Mouse (Mus musculus) forebrain, embryonic 14.5 days (tissue): ENCODE measurements around the gene Gm49416. TPM values are rescaled to one million over a fixed set of nuclear protein-coding genes. Genes with fewer than 3 reads are reported as not detected.

ENCODE experiments used
- ATAC-seq: fragments of 200-750 bp; cut with Nextera tagmentation; 2 replicates; pipeline ENCODE4 v1.8.0; 2017; ENCODE audit warnings: mild to moderate bottlenecking, moderate library complexity
- DNase-seq: peaks from one replicate; pipeline ENCODE4 v3.0.0-alpha.2; 2015; ENCODE audit warnings: low spot score
- H3K27ac ChIP-seq: fragments of 300-500 bp; sonication (generic); 2 replicates; pipeline ENCODE4 v1.5.1; 2014; ENCODE audit warnings: low read depth, mild to moderate bottlenecking, control low read depth, low read length, moderate library complexity
- H3K27me3 ChIP-seq: fragments of 300-500 bp; sonication (generic); replicated peaks from 2 replicates; pipeline ENCODE4 v1.6.1; 2014; ENCODE audit warnings: low read length, control low read depth, mixed read lengths; ENCODE audit not compliant: control insufficient read depth, insufficient read depth
- H3K36me3 ChIP-seq: fragments of 300-500 bp; sonication (generic); 2 replicates; pipeline ENCODE4 v1.6.1; 2014; ENCODE audit warnings: low read length, control low read depth; ENCODE audit not compliant: control insufficient read depth, insufficient read depth
- H3K4me1 ChIP-seq: fragments of 300-500 bp; sonication (generic); 2 replicates; pipeline ENCODE4 v1.6.1; 2014; ENCODE audit warnings: antibody characterized with exemption, low read length, control low read depth; ENCODE audit not compliant: control insufficient read depth, insufficient read depth
- H3K4me2 ChIP-seq: fragments of 300-500 bp; sonication (generic); 2 replicates; pipeline ENCODE4 v1.6.1; 2014; ENCODE audit warnings: mild to moderate bottlenecking, control low read depth, low read length
- H3K4me3 ChIP-seq: fragments of 300-500 bp; sonication (generic); 2 replicates; pipeline ENCODE4 v1.5.1; 2014; ENCODE audit warnings: low read depth, low read length, control low read depth
- H3K9ac ChIP-seq: fragments of 300-500 bp; sonication (generic); 2 replicates; pipeline ENCODE4 v1.6.1; 2014; ENCODE audit warnings: mild to moderate bottlenecking, low read length, control low read depth, moderate library complexity
- H3K9me3 ChIP-seq: fragments of 300-500 bp; sonication (generic); replicated peaks from 2 replicates; pipeline ENCODE4 v1.6.1; 2016; ENCODE audit warnings: low read length, control low read depth, mixed read lengths; ENCODE audit not compliant: control insufficient read depth
- WGBS: fragments of 180-500 bp; shearing (Covaris S2); extraction: QIAGEN DNeasy Blood & Tissue Kit; methylation state at CpG from one replicate; pipeline ENCODE4 v1.1.7; 2014; 5-methylcytosine and 5-hydroxymethylcytosine counted together
- polyA plus RNA-seq: library from polyadenylated mRNA; unstranded; fragments of >200 nt; fragmentation: Nextera tagmentation; extraction: Ambion mirVana; gene quantifications from 2 replicates; pipeline ENCODE4 v1.2.1, GENCODE M21; 2014

Gm49416 gene
- polyA plus RNA-seq, 1 experiment from 2014 or later: not detected

- H3K27me3 ChIP-seq: no peaks in the 10 kb centered on the region
- H3K4me3 ChIP-seq: no peak overlapping the region
- H3K4me2 ChIP-seq: peak overlapping the region; percentile 69; the same call in 1 of the 2 replicates
- no peak for DNase-seq
- 81% methylated on average over 9 of the region's 9 CpGs for WGBS
- no peak for ATAC-seq
- H3K9me3 ChIP-seq: no peaks in the 10 kb centered on the region
- peaks cover 9% of the 10 kb centered on the region; the same call in 1 of the 2 replicates for H3K4me1 ChIP-seq
- H3K9ac ChIP-seq: no peak overlapping the region; the same call in 1 of the 2 replicates
- peaks cover 31% of the 10 kb centered on the region for H3K36me3 ChIP-seq
- H3K27ac ChIP-seq: no peak overlapping the region
These were observed 33.0 kb downstream of the Gm49416 start for GRCm38 (mm10) chr19:8921741-8922140.

- H3K27me3 ChIP-seq: no peaks in the 10 kb centered on the region
- peaks cover 1% of the 10 kb centered on the region; the same call in 1 of the 2 replicates for H3K4me1 ChIP-seq
- no peaks in the 10 kb centered on the region for H3K9me3 ChIP-seq
- no peak overlapping the region for H3K4me2 ChIP-seq
- DNase-seq (no peak), ATAC-seq (no peak)
- H3K27ac ChIP-seq: no peak overlapping the region
- H3K9ac ChIP-seq: no peak overlapping the region
- peaks cover 40% of the 10 kb centered on the region for H3K36me3 ChIP-seq
- WGBS: 94% methylated on average over 2 of the region's 2 CpGs
- no peak overlapping the region for H3K4me3 ChIP-seq
These were observed 38.0 kb downstream of the Gm49416 start for GRCm38 (mm10) chr19:8926766-8927165.

DNA sequence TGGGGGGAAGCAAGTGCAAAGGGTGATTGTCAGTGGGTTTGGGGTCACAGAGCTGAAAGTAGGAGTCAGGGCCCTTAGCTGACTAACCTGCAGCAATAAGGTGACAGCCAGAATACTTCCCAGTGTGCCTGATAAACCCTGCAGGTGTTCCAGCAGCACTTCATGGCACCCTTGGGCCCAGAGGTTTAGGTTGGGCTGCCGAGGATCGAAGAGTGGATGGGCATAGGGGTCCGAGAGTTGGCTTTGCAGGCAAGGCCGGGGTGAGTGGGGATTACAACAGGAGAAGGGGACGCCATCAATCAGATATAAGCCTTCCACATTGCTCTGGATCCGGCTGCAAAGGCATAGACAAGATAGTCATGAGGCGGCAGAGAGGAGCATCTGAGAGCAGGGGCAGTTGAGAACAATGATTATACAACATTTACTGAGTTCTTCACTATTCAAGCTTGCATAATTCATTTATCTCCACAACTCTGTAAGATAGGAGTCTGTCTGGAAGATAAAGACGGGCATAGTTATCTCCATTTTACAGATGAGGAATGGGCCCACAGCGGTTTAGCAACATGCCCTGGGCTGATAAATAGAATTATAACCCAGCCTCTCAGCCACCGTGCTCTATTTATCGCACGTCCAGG lies 39.3 kb downstream of the Gm49416 start:
- Histone ChIP-seq H3K4me3 (no peak overlapping the region), H3K27ac (no peak overlapping the region), H3K36me3 (peaks cover 36% of the 10 kb centered on the region), H3K4me1 (no peaks in the 10 kb centered on the region; the same call in 1 of the 2 replicates), H3K9ac (no peak overlapping the region), H3K4me2 (no peak overlapping the region), H3K9me3 (no peaks in the 10 kb centered on the region), H3K27me3 (no peaks in the 10 kb centered on the region)
- no peak for ATAC-seq
- 94% methylated on average over 12 of the region's 12 CpGs for WGBS
- DNase-seq: no peak

DNA sequence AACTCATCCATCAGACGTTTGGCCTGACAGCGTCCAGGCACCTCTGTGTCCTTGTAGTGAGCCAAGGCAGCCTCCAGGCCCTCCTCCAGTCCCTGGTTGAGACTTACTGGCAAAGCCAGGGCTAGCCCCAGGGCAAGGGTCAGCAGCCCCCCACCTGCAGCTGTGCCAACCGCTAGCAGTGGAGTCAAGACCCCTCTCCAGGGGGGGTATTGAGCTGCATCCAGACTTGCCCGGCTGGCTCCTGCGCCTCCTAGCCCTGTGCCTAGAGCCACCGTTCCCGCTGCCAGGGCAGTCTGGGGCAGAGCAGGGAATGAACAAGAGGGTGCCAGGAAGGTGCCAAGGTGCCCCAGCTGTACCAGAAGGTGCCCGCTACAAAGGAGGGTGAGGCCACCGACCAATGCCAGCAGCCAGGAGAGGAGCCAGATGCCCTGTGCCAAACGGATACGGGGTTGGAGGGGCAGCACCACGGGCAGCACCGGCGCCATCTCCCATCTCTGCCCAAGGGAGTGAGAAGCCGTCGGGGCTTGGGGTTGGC lies 40.0 kb downstream of the Gm49416 start:
- WGBS: 15% methylated on average over 16 of the region's 16 CpGs
- no peaks in the 10 kb centered on the region; the same call in 1 of the 2 replicates for H3K4me1 ChIP-seq
- no peak overlapping the region for H3K27ac ChIP-seq
- peak overlapping the region; percentile 73 for H3K4me2 ChIP-seq
- no peaks in the 10 kb centered on the region for H3K27me3 ChIP-seq
- H3K36me3 ChIP-seq: peaks cover 31% of the 10 kb centered on the region
- ATAC-seq: peak; percentile 27
- H3K4me3 ChIP-seq: peak overlapping the region; percentile 48
- no peak for DNase-seq
- peak overlapping the region; percentile 68 for H3K9ac ChIP-seq
- H3K9me3 ChIP-seq: no peaks in the 10 kb centered on the region

DNA sequence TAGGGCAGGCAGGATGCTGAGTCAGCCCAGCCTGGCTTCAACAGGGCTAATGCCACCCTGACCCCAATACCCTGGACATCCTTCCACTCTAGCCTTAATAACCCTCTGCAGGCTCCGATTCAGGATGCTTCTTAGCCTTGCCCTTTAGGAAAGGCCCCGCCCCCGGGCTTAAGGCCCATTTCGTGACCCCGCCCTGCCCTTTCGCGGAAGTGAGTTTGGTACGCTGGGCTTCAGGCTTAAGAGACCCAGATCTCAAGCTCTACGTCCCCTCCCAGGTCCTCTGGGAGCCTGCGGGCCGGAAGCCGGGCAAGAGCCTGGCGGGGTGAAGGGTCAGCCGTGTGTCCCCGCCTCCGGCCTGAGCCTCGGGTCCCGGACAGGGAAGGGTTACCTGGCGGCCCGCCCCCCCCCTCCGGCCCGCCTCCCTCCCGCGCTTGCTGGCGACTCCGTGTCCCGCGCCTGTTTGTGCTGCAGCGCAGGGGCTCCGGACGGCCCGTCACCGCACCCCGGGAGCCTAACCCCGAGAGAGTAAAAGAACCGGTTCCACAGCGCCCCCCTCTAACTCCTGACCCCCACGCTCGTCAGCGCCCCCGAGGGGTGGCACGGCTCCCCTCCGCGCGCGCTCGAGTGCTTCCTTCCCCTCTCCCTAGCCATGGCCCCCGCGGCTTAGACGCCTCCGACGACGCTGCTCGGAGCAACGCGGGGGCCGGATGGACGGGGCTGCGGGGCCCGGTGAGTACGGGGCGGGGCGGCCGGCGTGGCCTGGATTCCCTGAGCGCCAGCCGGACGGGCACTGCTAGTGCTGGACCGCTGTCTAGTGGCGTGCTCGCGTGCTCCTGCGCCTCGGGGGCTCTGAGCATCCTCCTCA lies 40.7 kb downstream of the Gm49416 start, which contains the start of the genes Rom1 and Eml3:
Rom1 (minus strand) TSS at position 133 of the 865 bp plus-strand sequence.
Eml3 (plus strand) TSS at position 329 of the 865 bp plus-strand sequence.
- Histone ChIP-seq H3K4me1 (no peaks in the 10 kb centered on the region; the same call in 1 of the 2 replicates), H3K4me2 (peak within 1 kb of the TSS; percentile 73), H3K27ac (no peak within 1 kb of the TSS), H3K36me3 (peaks cover 29% of the 10 kb centered on the region), H3K9me3 (no peaks in the 10 kb centered on the region), H3K27me3 (no peaks in the 10 kb centered on the region), H3K4me3 (peak within 1 kb of the TSS; percentile 48), H3K9ac (peak within 1 kb of the TSS; percentile 68)
- ATAC-seq: peak; percentile 72
- under 1% methylated on average over 68 of the region's 74 CpGs for WGBS
- peak; percentile 44 for DNase-seq

DNA sequence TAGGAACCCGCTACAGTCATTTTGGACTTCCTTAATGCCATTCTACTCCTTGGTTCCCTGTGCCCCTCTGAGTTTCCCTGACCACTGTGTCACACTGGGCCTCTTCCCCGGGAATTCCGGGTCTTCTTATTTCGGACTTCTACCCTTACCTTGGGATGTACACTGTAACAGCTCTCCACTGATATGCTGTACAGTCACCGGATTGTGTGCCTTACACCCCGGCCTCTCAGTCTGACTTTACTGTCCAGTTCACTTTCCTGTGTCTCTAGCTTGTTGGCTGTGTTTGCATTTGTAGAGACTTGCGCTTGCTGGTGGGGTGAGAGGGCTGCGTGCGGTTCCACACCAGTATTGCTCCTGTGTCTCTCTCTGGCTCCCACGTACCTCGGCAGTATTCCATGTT lies 41.4 kb downstream of the Gm49416 start:
- no peak for ATAC-seq
- Histone ChIP-seq H3K4me3 (peak overlapping the region; percentile 48), H3K27me3 (no peaks in the 10 kb centered on the region), H3K4me2 (peak overlapping the region; percentile 73), H3K4me1 (no peaks in the 10 kb centered on the region; the same call in 1 of the 2 replicates), H3K9me3 (no peaks in the 10 kb centered on the region), H3K27ac (no peak overlapping the region), H3K9ac (peak overlapping the region; percentile 68), H3K36me3 (peaks cover 29% of the 10 kb centered on the region)
- 14% methylated on average over 11 of the region's 11 CpGs for WGBS
- DNase-seq: no peak

DNA sequence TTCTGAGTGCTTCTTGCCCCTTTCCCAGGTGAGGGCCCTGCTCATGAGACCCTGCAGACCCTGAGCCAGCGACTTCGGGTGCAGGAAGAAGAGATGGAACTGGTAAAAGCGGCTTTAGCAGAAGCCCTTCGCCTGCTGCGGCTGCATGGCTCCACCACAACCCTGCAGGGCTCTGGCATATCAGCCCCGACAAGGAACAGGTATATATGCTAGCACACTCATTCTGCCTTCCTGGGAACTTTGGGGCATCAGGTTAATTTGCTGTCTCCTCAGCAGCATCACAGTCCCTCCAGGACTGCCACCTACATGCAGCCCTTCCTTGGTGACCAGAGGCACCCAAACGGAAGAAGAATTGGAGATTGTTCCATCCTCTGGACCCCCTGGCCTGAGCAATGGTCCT lies 42.0 kb downstream of the Gm49416 start:
- Histone ChIP-seq H3K9ac (no peak overlapping the region), H3K27ac (no peak overlapping the region), H3K4me2 (no peak overlapping the region), H3K9me3 (no peaks in the 10 kb centered on the region), H3K4me1 (no peaks in the 10 kb centered on the region; the same call in 1 of the 2 replicates), H3K27me3 (no peaks in the 10 kb centered on the region), H3K4me3 (no peak overlapping the region), H3K36me3 (peaks cover 22% of the 10 kb centered on the region)
- WGBS: 84% methylated on average over 7 of the region's 7 CpGs
- DNase-seq (no peak), ATAC-seq (no peak)

- Histone ChIP-seq H3K4me1 (peaks cover 5% of the 10 kb centered on the region; the same call in 1 of the 2 replicates), H3K9me3 (no peaks in the 10 kb centered on the region), H3K9ac (no peak overlapping the region), H3K4me2 (no peak overlapping the region), H3K4me3 (no peak overlapping the region), H3K27ac (no peak overlapping the region), H3K36me3 (no peaks in the 10 kb centered on the region), H3K27me3 (no peaks in the 10 kb centered on the region)
- no peak for DNase-seq
- WGBS: 86% methylated on average over 2 of the region's 2 CpGs
- ATAC-seq: no peak
These were observed 48.0 kb downstream of the Gm49416 start for GRCm38 (mm10) chr19:8936736-8937135.
